ENCODE assay signal across 15 mouse cellular contexts in genomic region chr7:118755756-118756155, GRCm38 (mm10).
"Had no signal": no experiment of that assay in that cellular context is flagged by ENCODE, and none has a peak within 500 bp of the region (broad histone marks: within the 10 kb centered on the region; RNA-seq: fewer than 3 reads in every experiment).

No protein-coding gene starts in this region.

- ATAC-seq: inflammation-experienced regulatory T-cells, adult 6 months; midbrain, embryonic 15.5 days had no signal

- H3K4me1 ChIP-seq: limb, embryonic 10.5 days; limb, embryonic 13.5 days; midbrain, embryonic 12.5 days; midbrain, embryonic 15.5 days had no signal

- H3K9me3 ChIP-seq: limb, embryonic 10.5 days; limb, embryonic 13.5 days; midbrain, embryonic 12.5 days; midbrain, embryonic 15.5 days; neural tube, embryonic 13.5 days had no signal

- H3K27me3 ChIP-seq: limb, embryonic 13.5 days; midbrain, embryonic 12.5 days; midbrain, embryonic 15.5 days; neural tube, embryonic 13.5 days had no signal

- H3K4me2 ChIP-seq: limb, embryonic 13.5 days; midbrain, embryonic 12.5 days; midbrain, embryonic 15.5 days; neural tube, embryonic 13.5 days had no signal

- H3K9ac ChIP-seq: limb, embryonic 13.5 days; midbrain, embryonic 12.5 days; midbrain, embryonic 15.5 days; neural tube, embryonic 13.5 days had no signal

- DNase-seq: kidney, adult 18-20 months; kidney, adult 9 months; kidney, postnatal 14 days; kidney, postnatal 4 days; retina, postnatal 1 day; right cerebral cortex, postnatal 25 days; thymus, adult 18-20 months; thymus, postnatal 36 days had no signal

- H3K4me3 ChIP-seq: limb, embryonic 10.5 days; limb, embryonic 13.5 days; midbrain, embryonic 12.5 days; midbrain, embryonic 15.5 days; neural tube, embryonic 13.5 days had no signal

- H3K27ac ChIP-seq: limb, embryonic 10.5 days; limb, embryonic 13.5 days; macrophage; midbrain, embryonic 12.5 days; midbrain, embryonic 15.5 days; neural tube, embryonic 13.5 days had no signal
